7 mouse cellular contexts compared by ENCODE assay signal in genomic region chr4:149990212-149990953, GRCm38 (mm10). TPM values are rescaled to one million over a fixed set of nuclear protein-coding genes. Genes with fewer than 3 reads are reported as not detected.
A peak's percentile ranks its signal among the peaks of the same experiment; 100 is the strongest.
DNase-seq lines count a peak whose midpoint lies in the region; ATAC-seq and TF ChIP-seq lines count a peak whose summit lies in the region.

No protein-coding gene starts in this region.

- H3K27ac ChIP-seq in embryonic fibroblast, embryonic 13.5 days (ENCODE audit: insufficient read depth, low read length), result peak overlapping the region; percentile 92

- TF ChIP-seq POLR2A in embryonic fibroblast, embryonic 13.5 days (IDR thresholded peaks at IDR 0.05; ENCODE audit: low read depth, low read length), result no peak

- no peaks in the 10 kb centered on the region for H3K9me3 ChIP-seq in E14TG2a.4 (ENCODE audit: low read length)

- peak; percentile 55 for DNase-seq in adrenal gland, postnatal 14 days
- peak; percentile 71 to 76 for DNase-seq in heart, postnatal 10 days
- DNase-seq in layer of hippocampus, postnatal 36 days, result peak; percentile 25 to 40
- peak; percentile 69 for DNase-seq in retina, embryonic 14.5 days (ENCODE audit: low spot score)

- intact Hi-C loops in heart, postnatal 10 days (cut with DNase I), result no loop called here

- no peak for ATAC-seq in inflammation-experienced regulatory T-cells, adult 6 months

- H3K27me3 ChIP-seq in E14TG2a.4 (ENCODE audit: insufficient read depth, low read length), result no peaks in the 10 kb centered on the region

- H3K4me3 ChIP-seq in E14TG2a.4 (replicated peaks; ENCODE audit: low read length), result peak overlapping the region; percentile 62
- no peak overlapping the region for H3K4me3 ChIP-seq in embryonic fibroblast, embryonic 13.5 days (ENCODE audit: insufficient read depth, low read length)

- H3K4me1 ChIP-seq in E14TG2a.4 (replicated peaks; ENCODE audit: low read depth, low read length), result peaks cover 55% of the 10 kb centered on the region
- peaks cover 9% of the 10 kb centered on the region for H3K4me1 ChIP-seq in embryonic fibroblast, embryonic 13.5 days (ENCODE audit: control insufficient read depth, insufficient read depth, low read length)

- TF ChIP-seq CTCF in E14TG2a.4 (conservative IDR thresholded peaks at IDR 0.05; ENCODE audit: low read length), result no peak
- no peak for TF ChIP-seq CTCF in embryonic fibroblast, embryonic 13.5 days (IDR thresholded peaks at IDR 0.05; ENCODE audit: borderline replicate concordance, insufficient read depth, low read length)

- no peaks in the 10 kb centered on the region; the same call in 1 of the 2 replicates for H3K36me3 ChIP-seq in E14TG2a.4 (ENCODE audit: insufficient read depth, low read length)

RNA-seq across cellular contexts. Expression of gene H6pd, which starts 18.4 kb away (rescaled TPM):
- total RNA-seq in adrenal gland, postnatal 14 days (2021), result 115 and 132 TPM in 2 replicates
- polyA plus RNA-seq in embryonic fibroblast, embryonic 13.5 days (2011; ENCODE audit: insufficient read length, low read depth, missing spikeins), result 59.2 and 64.8 TPM in 2 replicates
- 10 to 100 TPM; 41.9 to 45.6 TPM for total RNA-seq in heart, postnatal 10 days (2021)
- 1 to 10 TPM; 7.2 to 10.0 TPM for total RNA-seq in layer of hippocampus, postnatal 36 days (2021)
- polyA plus RNA-seq in inflammation-experienced regulatory T-cells, adult 6 months (2017; shearing (Covaris generic)), result 1 to 10 TPM; 4.1 to 5.9 (median 5.0) TPM

RNA-seq across cellular contexts. Expression of gene Spsb1, which starts 35.5 kb away (rescaled TPM):
- 24.7 and 29.6 TPM in 2 replicates for total RNA-seq in adrenal gland, postnatal 14 days (2021)
- 36.4 and 40.9 TPM in 2 replicates for polyA plus RNA-seq in embryonic fibroblast, embryonic 13.5 days (2011; ENCODE audit: insufficient read length, low read depth, missing spikeins)
- 10 to 100 TPM; 34.3 to 56.2 TPM for total RNA-seq in heart, postnatal 10 days (2021)
- total RNA-seq in layer of hippocampus, postnatal 36 days (2021), result 10 to 100 TPM; 24.1 to 34.9 TPM
- polyA plus RNA-seq in inflammation-experienced regulatory T-cells, adult 6 months (2017; shearing (Covaris generic)), result 1 to 10 TPM; 1.7 to 8.9 (median 7.9) TPM
